Mouse (Mus musculus): ENCODE measurements around the gene Bmper.

DNA sequence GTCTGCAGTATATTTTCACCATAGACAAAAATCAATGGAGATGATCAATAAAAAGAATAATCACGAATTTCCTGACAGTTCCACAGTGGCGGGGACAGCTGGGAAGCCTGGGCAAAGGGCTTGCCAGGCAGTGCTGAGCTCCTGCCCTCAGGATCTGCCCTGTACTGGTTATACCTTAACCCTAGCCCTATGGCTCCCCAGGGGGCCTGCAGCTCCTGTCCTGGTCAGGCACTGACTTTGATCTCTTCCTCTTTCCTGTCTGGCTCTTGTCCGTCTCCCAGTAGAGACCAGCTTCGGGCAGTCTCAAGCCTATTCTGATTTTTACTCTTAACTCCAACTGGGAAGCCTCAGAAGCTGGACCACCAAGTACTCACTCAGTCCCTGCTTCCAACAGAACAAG is 22.0 kb upstream of the Bmper start:
- no peak for TF ChIP-seq GATA1 (IDR thresholded peaks at IDR 0.05; ENCODE audit: low read length)
- no peak for TF ChIP-seq TAL1 (IDR thresholded peaks at IDR 0.05; ENCODE audit: low read length)

Measured in erythroblast, embryonic 14.5 days (primary cell).